Mouse (Mus musculus) embryonic fibroblast, embryonic 13.5 days (primary cell): ENCODE results near the gene Spcs2.

Experiments
- CTCF ChIP-seq: IDR thresholded peaks from 2 replicates; pipeline ENCODE4 v1.5.1; 2011; ENCODE audit warnings: mild to moderate bottlenecking, control low read depth, low read length, moderate library complexity, borderline replicate concordance; ENCODE audit not compliant: insufficient read depth
- POLR2A ChIP-seq: IDR thresholded peaks from 2 replicates; pipeline ENCODE4 v1.6.1; 2011; ENCODE audit warnings: low read depth, mild to moderate bottlenecking, control low read depth, low read length, moderate library complexity

DNA sequence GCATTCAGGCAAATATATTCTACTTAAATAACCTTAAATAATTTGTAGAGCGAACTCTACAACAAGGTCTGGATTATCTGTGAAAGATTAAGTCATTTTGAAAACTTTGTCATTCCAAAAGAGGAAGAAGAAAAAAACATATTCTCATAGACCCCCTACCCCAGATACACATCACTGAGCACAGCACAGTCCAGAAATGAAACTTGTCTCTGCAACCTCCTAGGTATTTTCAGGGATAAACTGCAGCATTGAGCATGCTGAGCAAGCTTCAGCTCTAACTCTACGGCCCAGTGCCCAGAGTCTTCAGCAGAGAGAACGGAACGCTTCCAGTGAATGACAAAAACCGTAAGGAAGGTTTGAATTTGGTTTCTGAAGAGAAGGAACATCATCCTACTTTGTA is 12.7 kb downstream of the Spcs2 start:
- no peak for TF ChIP-seq POLR2A
- TF ChIP-seq CTCF, result no peak
